Mouse (Mus musculus) hematopoietic stem cell, adult 5-6 weeks (primary cell): ENCODE results near the gene Smc1a. TPM values are rescaled to one million over a fixed set of nuclear protein-coding genes. Genes with fewer than 3 reads are reported as not detected.

Experiments used
- ATAC-seq, 2 experiments: fragments of 125-278 bp in 1 of 2; replicated peaks in 1 of 2; 2 replicates each; pipeline ENCODE4 v1.8.0; 2016 to 2017; ENCODE audit warnings: inconsistent platforms in 2 of 2, mild to moderate bottlenecking in 2 of 2, moderate number of reproducible peaks in 2 of 2, low read depth in 1 of 2, moderate TSS enrichment in 1 of 2; ENCODE audit not compliant: low FRiP score in 2 of 2, poor library complexity in 2 of 2, severe bottlenecking in 2 of 2, insufficient read depth in 1 of 2, low TSS enrichment in 1 of 2
- total RNA-seq: library from RNA; stranded (forward); fragments of 172-1452, 232-1000 nt; gene quantifications from 2 replicates; pipeline ENCODE4 v1.2.3, GENCODE M21; 2017

The Smc1a gene
- total RNA-seq, 1 experiment from 2014 or later: 450 TPM

DNA sequence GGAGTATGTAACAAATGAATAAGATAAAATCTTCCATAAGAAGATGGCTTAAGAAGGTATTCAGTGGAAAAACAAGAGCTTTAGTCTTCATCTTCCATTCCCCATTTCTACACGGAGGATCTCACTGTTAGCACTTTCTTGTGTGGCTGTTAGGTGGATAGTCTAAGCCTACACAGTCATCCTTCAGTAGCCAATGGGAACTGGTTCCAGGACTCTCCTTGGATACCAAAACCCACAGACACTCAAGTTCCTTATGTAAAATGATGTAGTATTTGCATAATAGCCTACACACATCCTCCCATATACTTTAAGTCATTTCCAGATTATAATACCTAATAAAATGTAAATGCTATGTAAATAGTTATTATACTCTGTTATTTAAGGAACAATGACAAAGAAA, 81.3 kb downstream of the Smc1a start:
- no peak for ATAC-seq

Other genes starting within 250 kb of the Smc1a start
- 147 and 170 TPM in 2 replicates for gene Huwe1, start 215.6 kb upstream of the Smc1a start, total RNA-seq
- gene Hsd17b10, start 14.6 kb upstream of the Smc1a start, total RNA-seq: 124 and 154 TPM in 2 replicates
- gene Ribc1, start 133 bp upstream of the Smc1a start, total RNA-seq: 1.8 and 1.9 TPM in 2 replicates
- gene Iqsec2, start 127.8 kb downstream of the Smc1a start, total RNA-seq: 4.5 and 5.4 TPM in 2 replicates
- gene Kdm5c, start 216.6 kb downstream of the Smc1a start, total RNA-seq: 39.6 and 45.1 TPM in 2 replicates